Mouse (Mus musculus) megakaryocyte, embryonic 14.5 days (primary cell): ENCODE measurements around the gene Arhgap28. TPM values are rescaled to one million over a fixed set of nuclear protein-coding genes. Genes with fewer than 3 reads are reported as not detected.

Experiments used
- H3K27me3 ChIP-seq: replicated peaks from 2 replicates; pipeline ENCODE3; 2012; ENCODE audit warnings: inconsistent platforms
- H3K36me3 ChIP-seq: replicated peaks from 2 replicates; pipeline ENCODE3; 2012; ENCODE audit warnings: low read length, inconsistent platforms, mixed read lengths
- H3K4me1 ChIP-seq: 2 replicates; pipeline ENCODE4 v1.6.1; 2012; ENCODE audit warnings: inconsistent platforms
- H3K4me3 ChIP-seq: replicated peaks from 2 replicates; pipeline ENCODE3; 2012; ENCODE audit warnings: moderate library complexity, mild to moderate bottlenecking, inconsistent platforms
- H3K9me3 ChIP-seq: 2 replicates; pipeline ENCODE4 v1.6.1; 2012; ENCODE audit warnings: inconsistent platforms
- FLI1 ChIP-seq: IDR thresholded peaks from 2 replicates; pipeline ENCODE4 v1.6.1; 2012; ENCODE audit warnings: low read length, inconsistent platforms, mixed read lengths
- GATA1 ChIP-seq: IDR thresholded peaks from 3 replicates; pipeline ENCODE4 v1.6.1; 2012; ENCODE audit warnings: mixed read lengths, low read length, inconsistent platforms, borderline replicate concordance
- polyA plus RNA-seq: library from polyadenylated mRNA; stranded (reverse); fragments of >175 nt; gene quantifications from 2 replicates; pipeline ENCODE4 v1.2.3, GENCODE M21; 2012; ENCODE audit warnings: low replicate concordance; ENCODE audit not compliant: insufficient read depth

The Arhgap28 gene
- polyA plus RNA-seq, 1 experiment, result 0.13 TPM

DNA sequence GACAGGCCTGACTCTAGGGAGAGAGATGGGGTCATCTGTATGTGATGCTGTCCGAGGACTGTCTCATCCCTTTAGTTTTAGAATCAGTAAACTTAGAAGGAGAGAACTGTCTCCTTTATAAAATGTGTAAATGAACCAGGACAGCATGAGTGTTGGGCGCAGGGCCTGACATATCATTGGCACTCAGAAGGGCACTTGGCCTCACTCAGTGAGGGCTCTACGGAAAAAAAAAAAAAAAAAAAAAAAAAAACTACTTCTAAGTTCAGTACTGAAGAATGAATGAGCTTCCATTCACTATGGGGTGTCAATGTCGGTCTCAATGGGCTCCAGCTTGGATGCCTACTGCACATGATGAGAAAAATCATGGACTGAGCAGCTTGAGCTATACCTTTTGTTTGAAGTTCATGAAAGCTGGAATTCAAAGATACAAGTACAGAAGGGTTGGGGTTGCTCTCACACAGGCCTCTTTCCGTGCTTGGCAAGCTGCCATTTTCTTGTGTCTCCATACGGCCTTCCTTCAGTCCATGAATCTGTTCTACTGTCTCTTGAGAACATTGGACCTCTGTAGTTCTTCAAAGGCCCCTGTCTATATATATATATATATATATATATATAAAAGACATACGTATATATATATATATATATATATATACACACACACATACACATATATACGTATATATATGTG is 36.9 kb downstream of the Arhgap28 start:
- Histone ChIP-seq H3K4me3 (no peak overlapping the region), H3K9me3 (peaks cover 29% of the 10 kb centered on the region), H3K36me3 (no peaks in the 10 kb centered on the region), H3K27me3 (no peaks in the 10 kb centered on the region), H3K4me1 (no peaks in the 10 kb centered on the region)
- TF ChIP-seq FLI1 (no peak), GATA1 (no peak)

DNA sequence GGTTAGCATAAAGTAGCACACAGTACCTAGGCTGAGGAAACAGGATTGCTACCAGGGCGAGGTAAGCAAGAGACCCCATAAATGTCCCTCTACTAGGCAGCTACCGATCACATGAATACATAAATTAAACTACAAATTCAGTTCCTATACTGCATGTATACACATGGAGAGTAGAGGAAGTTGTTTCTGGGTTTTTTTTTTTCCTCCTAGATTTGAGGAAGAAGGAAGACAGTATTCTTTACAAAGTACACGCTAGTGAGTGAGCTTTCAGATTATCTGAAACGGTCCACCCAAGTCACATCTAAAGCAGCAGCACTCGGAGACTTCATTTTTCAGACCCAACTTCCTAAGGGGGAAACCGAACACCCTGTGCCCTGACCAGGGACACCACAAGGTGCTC is 41.1 kb downstream of the Arhgap28 start:
- Histone ChIP-seq H3K27me3 (no peaks in the 10 kb centered on the region), H3K9me3 (peaks cover 44% of the 10 kb centered on the region), H3K36me3 (no peaks in the 10 kb centered on the region), H3K4me3 (no peak overlapping the region), H3K4me1 (no peaks in the 10 kb centered on the region)
- no peak for TF ChIP-seq GATA1
- no peak for TF ChIP-seq FLI1

DNA sequence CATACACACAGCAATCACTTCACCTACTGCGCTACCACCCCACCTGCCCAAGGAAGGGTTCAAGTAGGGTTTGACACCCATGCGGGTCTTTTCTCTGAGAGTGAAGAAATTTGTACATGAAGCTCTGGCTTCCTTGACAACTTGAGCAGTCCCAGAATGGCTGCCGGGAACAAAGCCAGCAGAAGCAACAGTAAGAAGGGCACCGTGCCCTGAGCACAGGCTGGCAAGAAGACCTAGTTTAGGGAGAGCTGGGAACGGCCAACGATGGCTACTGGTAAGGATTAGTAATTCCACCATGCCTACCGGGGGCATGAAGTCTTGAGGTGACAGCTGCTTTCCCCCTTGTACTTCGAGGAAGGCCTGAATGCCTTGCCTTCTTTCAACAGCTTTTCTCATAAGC is 41.9 kb downstream of the Arhgap28 start:
- Histone ChIP-seq H3K4me1 (no peaks in the 10 kb centered on the region), H3K36me3 (no peaks in the 10 kb centered on the region), H3K9me3 (peaks cover 44% of the 10 kb centered on the region), H3K4me3 (peak overlapping the region; percentile 10), H3K27me3 (no peaks in the 10 kb centered on the region)
- no peak for TF ChIP-seq FLI1
- TF ChIP-seq GATA1, result no peak

DNA sequence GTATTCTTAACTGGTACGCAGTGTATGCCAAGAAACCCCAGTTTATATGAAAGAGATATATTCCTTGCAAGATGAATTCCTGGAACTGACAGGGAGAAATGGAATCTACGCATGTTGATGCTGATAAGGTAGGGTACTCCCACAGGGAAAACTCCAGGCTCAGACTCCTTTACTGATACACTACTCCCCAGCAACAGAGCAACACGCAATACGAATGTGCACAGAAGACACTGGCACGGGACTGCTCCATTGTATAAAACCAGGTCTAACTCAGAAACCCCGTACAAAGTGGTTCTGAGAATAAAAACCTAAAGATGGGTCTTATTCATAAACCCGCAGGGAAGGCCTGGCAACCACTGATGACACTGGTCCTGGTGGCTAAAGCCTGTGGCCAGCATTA is 45.0 kb downstream of the Arhgap28 start:
- Histone ChIP-seq H3K4me1 (no peaks in the 10 kb centered on the region), H3K27me3 (no peaks in the 10 kb centered on the region), H3K9me3 (peaks cover 51% of the 10 kb centered on the region), H3K36me3 (no peaks in the 10 kb centered on the region), H3K4me3 (no peak overlapping the region)
- TF ChIP-seq GATA1 (no peak), FLI1 (no peak)

DNA sequence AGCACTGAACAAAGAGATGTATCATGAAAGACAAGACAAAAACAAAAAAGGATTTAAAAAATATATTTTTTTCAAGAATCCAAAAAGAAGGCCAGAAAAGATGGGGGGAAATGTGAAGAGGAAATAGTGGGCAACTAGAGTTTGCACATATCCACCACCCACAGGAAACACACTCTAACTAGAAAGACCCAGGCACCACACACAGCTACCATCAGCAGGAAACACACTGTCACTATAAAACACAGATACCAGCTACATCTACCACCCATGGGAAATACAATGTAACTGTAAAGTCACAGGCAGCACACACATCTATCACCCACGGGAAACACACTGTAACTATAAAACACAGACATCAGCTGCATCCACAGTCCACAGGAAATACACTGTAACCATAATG is 46.3 kb downstream of the Arhgap28 start:
- Histone ChIP-seq H3K4me3 (no peak overlapping the region), H3K27me3 (no peaks in the 10 kb centered on the region), H3K36me3 (no peaks in the 10 kb centered on the region), H3K4me1 (no peaks in the 10 kb centered on the region), H3K9me3 (peaks cover 58% of the 10 kb centered on the region)
- TF ChIP-seq FLI1 (no peak), GATA1 (no peak)

DNA sequence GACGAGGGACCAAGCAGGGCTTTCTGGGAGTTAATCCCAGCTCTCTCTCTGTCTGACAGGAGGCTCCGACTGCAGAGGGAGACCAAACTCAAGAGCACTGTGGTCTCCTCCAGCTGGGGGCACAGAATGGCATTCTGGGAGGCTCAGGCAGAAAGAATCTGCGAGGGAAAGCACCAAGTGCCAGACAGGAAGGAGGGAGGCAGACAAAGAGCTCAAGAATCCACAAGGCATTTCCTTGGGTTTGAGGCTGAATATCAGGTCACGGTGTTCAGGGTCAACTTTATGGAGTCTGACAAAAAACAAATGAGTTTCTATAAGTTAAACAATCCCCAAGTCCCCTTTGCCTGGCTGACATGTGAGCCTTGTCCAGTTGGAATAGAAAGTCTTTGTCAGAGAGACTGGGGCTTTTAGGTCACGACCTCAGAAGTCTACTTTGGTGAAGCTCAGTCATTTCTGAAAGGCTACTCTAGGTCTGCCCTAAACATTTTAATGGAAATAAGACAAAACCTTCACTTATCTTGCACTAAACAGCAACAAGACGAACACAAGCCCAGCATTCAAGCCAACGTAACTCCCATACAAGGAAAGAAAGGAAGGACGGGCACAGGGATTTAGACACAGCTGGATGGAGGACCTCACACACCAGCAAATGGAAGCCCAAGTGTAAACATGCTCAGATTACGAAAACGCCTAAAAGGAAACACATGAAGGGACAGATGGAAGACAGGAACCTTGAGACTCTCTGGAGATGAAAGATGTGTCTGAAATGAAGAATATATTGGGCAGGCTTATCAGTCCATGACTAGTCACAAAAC is 47.8 kb downstream of the Arhgap28 start:
- no peak overlapping the region for H3K4me3 ChIP-seq
- H3K27me3 ChIP-seq, result no peaks in the 10 kb centered on the region
- peaks cover 52% of the 10 kb centered on the region for H3K9me3 ChIP-seq
- no peak for TF ChIP-seq GATA1
- no peak for TF ChIP-seq FLI1
- no peaks in the 10 kb centered on the region for H3K36me3 ChIP-seq
- H3K4me1 ChIP-seq, result no peaks in the 10 kb centered on the region

DNA sequence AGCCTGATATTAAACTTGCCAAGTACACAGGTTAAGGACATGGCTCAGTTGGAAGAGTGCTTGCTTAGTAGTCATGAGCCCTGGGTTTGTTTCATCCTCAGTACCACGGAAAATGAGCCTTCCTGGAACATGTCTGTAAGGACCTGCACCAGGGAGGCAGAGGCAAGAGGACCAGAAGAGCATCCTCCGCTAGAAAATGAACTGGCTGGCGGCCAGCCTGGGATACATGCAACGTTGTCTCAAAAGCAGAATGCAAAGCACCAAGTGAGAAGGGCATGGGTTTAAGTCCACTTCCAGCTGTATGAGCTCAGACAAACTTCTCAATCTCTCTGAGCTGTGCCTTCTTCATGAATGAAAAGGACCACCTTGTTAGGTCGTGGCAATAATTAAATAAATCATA is 49.0 kb downstream of the Arhgap28 start:
- no peaks in the 10 kb centered on the region for H3K4me1 ChIP-seq
- H3K9me3 ChIP-seq, result peaks cover 55% of the 10 kb centered on the region

GRCm38 (mm10) chr17:67950523-67951213 is 53.3 kb downstream of the Arhgap28 start:
- H3K27me3 ChIP-seq, result no peaks in the 10 kb centered on the region
- no peaks in the 10 kb centered on the region for H3K36me3 ChIP-seq
- H3K9me3 ChIP-seq, result peaks cover 42% of the 10 kb centered on the region
- H3K4me1 ChIP-seq, result no peaks in the 10 kb centered on the region
- H3K4me3 ChIP-seq, result no peak overlapping the region
- TF ChIP-seq FLI1 (no peak), GATA1 (no peak)

More for the DNA sequence above, 49.0 kb downstream of the Arhgap28 start:
- H3K36me3 ChIP-seq, result no peaks in the 10 kb centered on the region
- TF ChIP-seq GATA1, result no peak
- no peak for TF ChIP-seq FLI1
- no peak overlapping the region for H3K4me3 ChIP-seq
- H3K27me3 ChIP-seq, result no peaks in the 10 kb centered on the region

DNA sequence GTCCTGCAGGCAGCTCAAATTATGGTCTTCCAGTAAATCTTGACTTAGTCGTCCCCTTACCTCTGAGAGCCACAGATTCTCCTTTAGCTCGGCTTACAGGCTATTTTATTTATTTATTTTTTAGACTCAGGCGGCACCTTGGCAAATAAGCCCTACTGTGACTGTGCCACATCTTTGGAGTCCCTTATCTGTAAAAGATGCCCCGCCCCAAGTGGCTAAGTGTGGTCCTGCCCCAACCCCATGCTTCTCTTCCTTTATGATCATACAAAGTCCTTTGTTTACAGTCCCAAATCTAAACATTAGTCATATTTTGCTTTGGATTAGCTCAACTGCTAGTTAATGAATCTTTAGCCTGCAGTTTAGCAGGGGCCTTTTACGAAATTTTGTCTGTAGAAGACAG is 55.3 kb downstream of the Arhgap28 start:
- H3K9me3 ChIP-seq, result peaks cover 39% of the 10 kb centered on the region
- no peaks in the 10 kb centered on the region for H3K4me1 ChIP-seq
- no peaks in the 10 kb centered on the region for H3K36me3 ChIP-seq
- H3K4me3 ChIP-seq, result no peak overlapping the region
- H3K27me3 ChIP-seq, result no peaks in the 10 kb centered on the region
- TF ChIP-seq GATA1, result no peak
- no peak for TF ChIP-seq FLI1

GRCm38 (mm10) chr17:67945453-67945852 is 58.5 kb downstream of the Arhgap28 start:
- H3K4me3 ChIP-seq, result no peak overlapping the region
- TF ChIP-seq FLI1, result no peak
- TF ChIP-seq GATA1, result no peak
- H3K27me3 ChIP-seq, result no peaks in the 10 kb centered on the region
- no peaks in the 10 kb centered on the region for H3K4me1 ChIP-seq
- H3K9me3 ChIP-seq, result peaks cover 37% of the 10 kb centered on the region
- no peaks in the 10 kb centered on the region for H3K36me3 ChIP-seq

GRCm38 (mm10) chr17:67944256-67944655 is 59.7 kb downstream of the Arhgap28 start:
- H3K27me3 ChIP-seq, result no peaks in the 10 kb centered on the region
- peaks cover 37% of the 10 kb centered on the region for H3K9me3 ChIP-seq
- no peaks in the 10 kb centered on the region for H3K4me1 ChIP-seq
- H3K36me3 ChIP-seq, result no peaks in the 10 kb centered on the region
- H3K4me3 ChIP-seq, result no peak overlapping the region
- TF ChIP-seq FLI1, result no peak
- TF ChIP-seq GATA1, result no peak
